In the genomic region with DNA sequence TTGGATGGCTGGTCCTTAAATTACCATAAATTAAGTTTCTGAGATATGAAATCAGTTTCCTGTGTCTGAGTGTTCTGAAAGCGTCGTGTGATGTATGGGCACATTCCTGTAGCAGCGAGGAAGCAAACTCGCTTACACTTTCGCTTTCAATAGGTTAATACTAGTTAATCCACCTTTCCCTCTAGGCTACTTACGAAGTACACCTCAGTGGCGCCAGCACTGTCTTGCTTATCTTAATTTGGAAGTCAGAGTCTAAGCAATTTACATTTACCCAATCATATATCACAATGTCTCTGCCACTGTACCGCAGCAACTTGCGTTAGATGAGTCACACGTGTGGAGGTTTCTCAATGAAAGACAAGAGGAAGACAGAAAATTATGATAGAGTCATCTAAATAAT, we compare ENCODE assay signal across 15 mouse cellular contexts. TPM values are rescaled to one million over a fixed set of nuclear protein-coding genes. Genes with fewer than 3 reads are reported as not detected.
DNase-seq lines count a peak whose midpoint lies in the region; ATAC-seq lines count a peak whose summit lies in the region.
"Had no signal": no experiment of that assay in that cellular context is flagged by ENCODE, and none has a peak within 500 bp of the region (broad histone marks: within the 10 kb centered on the region; RNA-seq: fewer than 3 reads in every experiment).

No protein-coding gene starts in this region.

- intact Hi-C loops in left cerebral cortex, postnatal 4 days (cut with DNase I): loop anchor here (10.0 kb wide), 1 partner anchor 458 kb away; no protein-coding TSS in a partner anchor

- no peaks in the 10 kb centered on the region for H3K36me3 ChIP-seq in kidney, embryonic 15.5 days
- H3K36me3 ChIP-seq: liver, embryonic 13.5 days had no signal

- 58% methylated on average over 10 of the region's 10 CpGs for WGBS in kidney, embryonic 15.5 days

- no peaks in the 10 kb centered on the region for H3K27me3 ChIP-seq in kidney, embryonic 15.5 days
- H3K27me3 ChIP-seq: liver, embryonic 13.5 days had no signal

- no peak for ATAC-seq in kidney, embryonic 15.5 days (replicated peaks; ENCODE audit: low FRiP score)
- ATAC-seq in common myeloid progenitor, adult 5-6 weeks (replicated peaks; ENCODE audit: low read depth, poor library complexity, severe bottlenecking): peak; percentile 26; the same call in 1 of the 2 replicates
- peak; percentile 26; the same call in 1 of the 2 replicates for ATAC-seq in megakaryocyte progenitor cell, adult 5-6 weeks (replicated peaks; ENCODE audit: poor library complexity)

- no peaks in the 10 kb centered on the region for H3K9me3 ChIP-seq in kidney, embryonic 15.5 days (replicated peaks)
- H3K9me3 ChIP-seq: liver, embryonic 13.5 days had no signal

- no peak overlapping the region for H3K4me3 ChIP-seq in kidney, embryonic 15.5 days (replicated peaks)
- H3K4me3 ChIP-seq: erythroblast, embryonic 14.5 days; heart, adult 2 months; liver, embryonic 13.5 days had no signal

- DNase-seq in kidney, postnatal 10 days: no peak
- peak; percentile 64 for DNase-seq in CD4-positive, CD25-positive, alpha-beta regulatory T cell, adult 2 months (ENCODE audit: low read depth, low spot score)
- DNase-seq in left cerebral cortex, postnatal 4 days: no peak
- no peak for DNase-seq in frontal cortex, postnatal 36 days (ENCODE audit: low spot score in 2 of 2)
- DNase-seq: cerebellum, adult 9-11 months; heart, adult 2 months; liver, embryonic 13.5 days; right cerebral cortex, postnatal 14 days; thymus, postnatal 14 days had no signal

- 0 out of 2 replicates have a peak, but pooled peaks cover 8% of the 10 kb centered on the region for H3K4me1 ChIP-seq in kidney, embryonic 15.5 days
- H3K4me1 ChIP-seq: liver, embryonic 13.5 days had no signal

- H3K4me2 ChIP-seq in kidney, embryonic 15.5 days: peak overlapping the region; percentile 33
- H3K4me2 ChIP-seq: liver, embryonic 13.5 days had no signal

- no peak overlapping the region for H3K27ac ChIP-seq in kidney, embryonic 15.5 days
- H3K27ac ChIP-seq: heart, adult 2 months; liver, embryonic 13.5 days had no signal

- no peak overlapping the region for H3K9ac ChIP-seq in kidney, embryonic 15.5 days
- H3K9ac ChIP-seq: liver, embryonic 13.5 days had no signal

RNA-seq across cellular contexts. Expression of gene Lrrc72, which starts 36.3 kb away (rescaled TPM):
- polyA plus RNA-seq in kidney, embryonic 15.5 days (2015; fragmentation: Nextera tagmentation; extraction: Ambion mirVana): not detected in 2 replicates
- not detected in 2 replicates for total RNA-seq in common myeloid progenitor, adult 5-6 weeks (2017)
- total RNA-seq in megakaryocyte progenitor cell, adult 5-6 weeks (2015): not detected in 2 replicates
- total RNA-seq in megakaryocyte progenitor cell, adult 5-6 weeks (2017): not detected in 2 replicates
- total RNA-seq in left cerebral cortex, postnatal 4 days (2021): not detected
- total RNA-seq: adrenal gland, postnatal 36 days; heart, adult 2 months; layer of hippocampus, adult 8-10 months had no signal
- polyA plus RNA-seq: erythroblast, embryonic 14.5 days; heart, adult 2 months; liver, embryonic 13.5 days had no signal

RNA-seq across cellular contexts. Expression of gene Bzw2, which starts 59.0 kb away (rescaled TPM):
- polyA plus RNA-seq in kidney, embryonic 15.5 days (2015; fragmentation: Nextera tagmentation; extraction: Ambion mirVana): 221 and 225 TPM in 2 replicates
- total RNA-seq in common myeloid progenitor, adult 5-6 weeks (2017): 132 and 152 TPM in 2 replicates
- total RNA-seq in megakaryocyte progenitor cell, adult 5-6 weeks (2015): 150 and 156 TPM in 2 replicates
- 111 and 131 TPM in 2 replicates for total RNA-seq in megakaryocyte progenitor cell, adult 5-6 weeks (2017)
- 100 to 1,000 TPM; 252 to 269 TPM for total RNA-seq in left cerebral cortex, postnatal 4 days (2021)

RNA-seq across cellular contexts. Expression of gene Ankmy2, which starts 60.0 kb away (rescaled TPM):
- polyA plus RNA-seq in kidney, embryonic 15.5 days (2015; fragmentation: Nextera tagmentation; extraction: Ambion mirVana): 36.3 and 36.9 TPM in 2 replicates
- total RNA-seq in common myeloid progenitor, adult 5-6 weeks (2017): 23.5 and 24.3 TPM in 2 replicates
- total RNA-seq in megakaryocyte progenitor cell, adult 5-6 weeks (2015): 17.1 and 22.2 TPM in 2 replicates
- total RNA-seq in megakaryocyte progenitor cell, adult 5-6 weeks (2017): 22.7 and 23.3 TPM in 2 replicates
- 10 to 100 TPM; 61.8 to 63.7 TPM for total RNA-seq in left cerebral cortex, postnatal 4 days (2021)
